Mouse (Mus musculus) hindbrain, postnatal 0 days (tissue): ENCODE data around the gene Shisal2a. TPM values are rescaled to one million over a fixed set of nuclear protein-coding genes. Genes with fewer than 3 reads are reported as not detected.

ENCODE experiments used
- ATAC-seq: fragments of 200-750 bp; cut with Nextera tagmentation; 2 replicates; pipeline ENCODE4 v1.8.0; 2017; ENCODE audit warnings: mild to moderate bottlenecking, moderate TSS enrichment, moderate library complexity
- DNase-seq: peaks from one replicate; pipeline ENCODE4 v3.0.0-alpha.2; 2015; ENCODE audit warnings: low spot score
- H3K27ac ChIP-seq: fragments of 300-500 bp; sonication (generic); 2 replicates; pipeline ENCODE4 v1.5.1; 2014; ENCODE audit warnings: mild to moderate bottlenecking
- H3K27me3 ChIP-seq: fragments of 300-500 bp; sonication (generic); 2 replicates; pipeline ENCODE4 v1.6.1; 2014; ENCODE audit warnings: low read length, mixed read lengths; ENCODE audit not compliant: insufficient read depth
- H3K36me3 ChIP-seq: fragments of 300-500 bp; sonication (generic); 2 replicates; pipeline ENCODE4 v1.6.1; 2014; ENCODE audit warnings: low read length, mixed read lengths; ENCODE audit not compliant: insufficient read depth
- H3K4me1 ChIP-seq: fragments of 300-500 bp; sonication (generic); 2 replicates; pipeline ENCODE4 v1.6.1; 2014; ENCODE audit warnings: antibody characterized with exemption, low read length, mixed read lengths; ENCODE audit not compliant: insufficient read depth
- H3K4me2 ChIP-seq: fragments of 300-500 bp; sonication (generic); 2 replicates; pipeline ENCODE4 v1.6.1; 2014; ENCODE audit warnings: low read depth, mild to moderate bottlenecking, low read length, moderate library complexity, mixed read lengths
- H3K4me3 ChIP-seq: fragments of 300-500 bp; sonication (generic); 2 replicates; pipeline ENCODE4 v1.5.1; 2014; ENCODE audit warnings: low read length
- H3K9ac ChIP-seq: fragments of 300-500 bp; sonication (generic); replicated peaks from 2 replicates; pipeline ENCODE4 v1.6.1; 2014; ENCODE audit warnings: mild to moderate bottlenecking, low read length, moderate library complexity, mixed read lengths
- H3K9me3 ChIP-seq: fragments of 300-500 bp; sonication (generic); 2 replicates; pipeline ENCODE4 v1.6.1; 2016; ENCODE audit warnings: low read length, mixed read lengths
- CTCF ChIP-seq: IDR thresholded peaks from 2 replicates; pipeline ENCODE4 v1.5.1; 2016; ENCODE audit warnings: antibody characterized with exemption, control low read depth, low read depth
- WGBS: fragments of 180-500 bp; shearing (Covaris S2); extraction: QIAGEN DNeasy Blood & Tissue Kit; methylation state at CpG from one replicate; pipeline ENCODE4 v1.1.7; 2014; 5-methylcytosine and 5-hydroxymethylcytosine counted together
- polyA plus RNA-seq: library from polyadenylated mRNA; unstranded; fragments of >200 nt; fragmentation: Nextera tagmentation; extraction: Ambion mirVana; gene quantifications from 2 replicates; pipeline ENCODE4 v1.2.1, GENCODE M21; 2015
- total RNA-seq: library from RNA; depleted of rRNA; stranded (reverse); fragments of >200 nt; gene quantifications from 2 replicates; pipeline ENCODE4 v1.2.3, GENCODE M21; 2014

Shisal2a gene
- total and polyA plus RNA-seq, 2 experiments from 2014 or later: 1.8 to 8.1 TPM

GRCm38 (mm10) chr4:108380146-108380545, 3.0 kb downstream of the Shisal2a start:
- Histone ChIP-seq H3K27ac (no peak overlapping the region), H3K9me3 (no peaks in the 10 kb centered on the region), H3K4me1 (peaks cover 6% of the 10 kb centered on the region; the same call in 1 of the 2 replicates), H3K4me3 (no peak overlapping the region), H3K4me2 (no peak overlapping the region), H3K36me3 (no peaks in the 10 kb centered on the region), H3K27me3 (no peaks in the 10 kb centered on the region), H3K9ac (no peak overlapping the region)
- WGBS: 12% methylated on average over 1 of the region's 1 CpGs
- no peak for ATAC-seq
- no peak for DNase-seq
- TF ChIP-seq CTCF: no peak

- DNase-seq (peak; percentile 39), ATAC-seq (no peak)
- Histone ChIP-seq H3K9ac (no peak overlapping the region), H3K27ac (no peak overlapping the region), H3K4me1 (peaks cover 6% of the 10 kb centered on the region; the same call in 1 of the 2 replicates), H3K4me2 (no peak overlapping the region), H3K4me3 (no peak overlapping the region), H3K9me3 (no peaks in the 10 kb centered on the region), H3K36me3 (no peaks in the 10 kb centered on the region), H3K27me3 (no peaks in the 10 kb centered on the region)
- TF ChIP-seq CTCF: no peak
- 73% methylated on average over 3 of the region's 3 CpGs for WGBS
Observed at GRCm38 (mm10) chr4:108379476-108379875, 3.7 kb downstream of the Shisal2a start.

- Histone ChIP-seq H3K27me3 (no peaks in the 10 kb centered on the region), H3K4me2 (no peak overlapping the region), H3K27ac (no peak overlapping the region), H3K4me3 (no peak overlapping the region), H3K9me3 (no peaks in the 10 kb centered on the region), H3K4me1 (no peaks in the 10 kb centered on the region), H3K36me3 (no peaks in the 10 kb centered on the region), H3K9ac (no peak overlapping the region)
- 75% methylated on average over 3 of the region's 3 CpGs for WGBS
- no peak for TF ChIP-seq CTCF
- no peak for ATAC-seq
- DNase-seq: no peak
Observed at GRCm38 (mm10) chr4:108372166-108372565, 11.0 kb downstream of the Shisal2a start.

GRCm38 (mm10) chr4:108371421-108371820, 11.7 kb downstream of the Shisal2a start:
- no peak overlapping the region for H3K9ac ChIP-seq
- 88% methylated on average over 3 of the region's 3 CpGs for WGBS
- H3K9me3 ChIP-seq: no peaks in the 10 kb centered on the region
- no peak overlapping the region for H3K27ac ChIP-seq
- ATAC-seq: no peak
- no peaks in the 10 kb centered on the region for H3K36me3 ChIP-seq
- TF ChIP-seq CTCF: no peak
- no peak overlapping the region for H3K4me2 ChIP-seq
- H3K4me3 ChIP-seq: no peak overlapping the region
- no peaks in the 10 kb centered on the region for H3K4me1 ChIP-seq
- no peak for DNase-seq
- H3K27me3 ChIP-seq: no peaks in the 10 kb centered on the region

GRCm38 (mm10) chr4:108370409-108370808, 12.7 kb downstream of the Shisal2a start:
- Histone ChIP-seq H3K4me2 (no peak overlapping the region), H3K9me3 (no peaks in the 10 kb centered on the region), H3K36me3 (no peaks in the 10 kb centered on the region), H3K4me1 (no peaks in the 10 kb centered on the region), H3K4me3 (no peak overlapping the region), H3K27ac (no peak overlapping the region), H3K9ac (no peak overlapping the region), H3K27me3 (no peaks in the 10 kb centered on the region)
- no peak for TF ChIP-seq CTCF
- 62% methylated on average over 4 of the region's 4 CpGs for WGBS
- ATAC-seq (no peak), DNase-seq (no peak)

- Histone ChIP-seq H3K4me2 (no peak overlapping the region), H3K27me3 (no peaks in the 10 kb centered on the region), H3K36me3 (no peaks in the 10 kb centered on the region), H3K4me3 (no peak overlapping the region), H3K9ac (no peak overlapping the region), H3K9me3 (no peaks in the 10 kb centered on the region), H3K27ac (no peak overlapping the region), H3K4me1 (no peaks in the 10 kb centered on the region)
- TF ChIP-seq CTCF: no peak
- ATAC-seq (no peak), DNase-seq (no peak)
- WGBS: 28% methylated on average over 5 of the region's 5 CpGs
Observed at GRCm38 (mm10) chr4:108369254-108369653, 13.9 kb downstream of the Shisal2a start.

- TF ChIP-seq CTCF: no peak
- no peaks in the 10 kb centered on the region for H3K27me3 ChIP-seq
- no peak overlapping the region for H3K9ac ChIP-seq
- no peak overlapping the region for H3K4me3 ChIP-seq
- H3K9me3 ChIP-seq: no peaks in the 10 kb centered on the region
- H3K27ac ChIP-seq: no peak overlapping the region
- peaks cover 16% of the 10 kb centered on the region for H3K4me1 ChIP-seq
- H3K4me2 ChIP-seq: no peak overlapping the region
- ATAC-seq (no peak), DNase-seq (no peak)
- H3K36me3 ChIP-seq: no peaks in the 10 kb centered on the region
- 15% methylated on average over 5 of the region's 5 CpGs for WGBS
Observed at GRCm38 (mm10) chr4:108364111-108364476, 19.1 kb downstream of the Shisal2a start.
